Mouse (Mus musculus): Measurements from ENCODE around the gene Ptpdc1.
A peak's percentile ranks its signal among the peaks of the same experiment; 100 is the strongest.

The Ptpdc1 gene

GRCm38 (mm10) chr13:48625433-48626184, at the start of gene Ptpdc1:
Gene Ptpdc1 (minus strand): TSS chr13:48625664.
- DNase-seq: peak; percentile 100

- no peak for DNase-seq
These were observed 49.1 kb upstream of the Ptpdc1 start for GRCm38 (mm10) chr13:48674609-48675008.

GRCm38 (mm10) chr13:48672312-48672840, 46.9 kb upstream of the Ptpdc1 start:
- no peak for DNase-seq

GRCm38 (mm10) chr13:48668976-48669534, 43.6 kb upstream of the Ptpdc1 start:
- DNase-seq: no peak

GRCm38 (mm10) chr13:48668091-48668975, 42.9 kb upstream of the Ptpdc1 start:
- no peak for DNase-seq

- no peak for DNase-seq
These were observed 42.0 kb upstream of the Ptpdc1 start for GRCm38 (mm10) chr13:48667461-48667860.

- DNase-seq: peak; percentile 89
These were observed 40.5 kb upstream of the Ptpdc1 start for GRCm38 (mm10) chr13:48665656-48666597.

GRCm38 (mm10) chr13:48664916-48665655, 39.6 kb upstream of the Ptpdc1 start:
- DNase-seq: no peak

GRCm38 (mm10) chr13:48663988-48664339, 38.5 kb upstream of the Ptpdc1 start:
- no peak for DNase-seq

GRCm38 (mm10) chr13:48663211-48663987, 37.9 kb upstream of the Ptpdc1 start:
- no peak for DNase-seq

- no peak for DNase-seq
These were observed 37.1 kb upstream of the Ptpdc1 start, which contains the start of gene Barx1 for GRCm38 (mm10) chr13:48662431-48663143. Gene Barx1 (plus strand): TSS chr13:48662998.

- no peak for DNase-seq
These were observed 36.1 kb upstream of the Ptpdc1 start for GRCm38 (mm10) chr13:48661561-48661960.

GRCm38 (mm10) chr13:48660741-48661140, 35.3 kb upstream of the Ptpdc1 start:
- no peak for DNase-seq

- peak; percentile 88 for DNase-seq
These were observed 34.8 kb upstream of the Ptpdc1 start for GRCm38 (mm10) chr13:48660221-48660734.

GRCm38 (mm10) chr13:48659254-48660220, 34.1 kb upstream of the Ptpdc1 start:
- DNase-seq: peak; percentile 89

GRCm38 (mm10) chr13:48658588-48659253, 33.3 kb upstream of the Ptpdc1 start:
- peak; percentile 86 for DNase-seq

GRCm38 (mm10) chr13:48657791-48658190, 32.3 kb upstream of the Ptpdc1 start:
- no peak for DNase-seq

GRCm38 (mm10) chr13:48655637-48656036, 30.2 kb upstream of the Ptpdc1 start:
- DNase-seq: peak; percentile 94
